Mouse (Mus musculus): ENCODE measurements at regions not wholly inside any gene's neighbourhood (a gene's known extent, or its start where the extent isn't known, plus 50 kb on each side); places are given as distances from the start of the nearest gene placed in this dataset.
"Not testable (repeated sequence)": the region's sequence is repeated elsewhere in the genome, so short reads cannot be mapped to it uniquely, and the experiment has no call there.

GRCm38 (mm10) chr10:33715701-33716250 lies 70.7 kb downstream of the Sult3a2 start:
- DNase-seq = no peak
- intact Hi-C loops (cut with DNase I) = no loop called here

- DNase-seq; intact Hi-C loops (cut with DNase I): not testable (repeated sequence)
These were observed 77.8 kb downstream of the Sult3a2 start for GRCm38 (mm10) chr10:33708656-33709055.

- intact Hi-C loops (cut with DNase I); DNase-seq: not testable (repeated sequence)
These were observed 79.7 kb upstream of the Clvs2 start for GRCm38 (mm10) chr10:33704245-33704644.

GRCm38 (mm10) chr10:33703420-33703819 lies 78.9 kb upstream of the Clvs2 start:
- intact Hi-C loops (cut with DNase I) = no loop called here
- peak; percentile 49 for DNase-seq

All from left cerebral cortex, postnatal 4 days (tissue).